Mouse (Mus musculus): ENCODE results near the gene Abca6.
A peak's percentile ranks its signal among the peaks of the same experiment; 100 is the strongest.

Gene Abca6

DNA sequence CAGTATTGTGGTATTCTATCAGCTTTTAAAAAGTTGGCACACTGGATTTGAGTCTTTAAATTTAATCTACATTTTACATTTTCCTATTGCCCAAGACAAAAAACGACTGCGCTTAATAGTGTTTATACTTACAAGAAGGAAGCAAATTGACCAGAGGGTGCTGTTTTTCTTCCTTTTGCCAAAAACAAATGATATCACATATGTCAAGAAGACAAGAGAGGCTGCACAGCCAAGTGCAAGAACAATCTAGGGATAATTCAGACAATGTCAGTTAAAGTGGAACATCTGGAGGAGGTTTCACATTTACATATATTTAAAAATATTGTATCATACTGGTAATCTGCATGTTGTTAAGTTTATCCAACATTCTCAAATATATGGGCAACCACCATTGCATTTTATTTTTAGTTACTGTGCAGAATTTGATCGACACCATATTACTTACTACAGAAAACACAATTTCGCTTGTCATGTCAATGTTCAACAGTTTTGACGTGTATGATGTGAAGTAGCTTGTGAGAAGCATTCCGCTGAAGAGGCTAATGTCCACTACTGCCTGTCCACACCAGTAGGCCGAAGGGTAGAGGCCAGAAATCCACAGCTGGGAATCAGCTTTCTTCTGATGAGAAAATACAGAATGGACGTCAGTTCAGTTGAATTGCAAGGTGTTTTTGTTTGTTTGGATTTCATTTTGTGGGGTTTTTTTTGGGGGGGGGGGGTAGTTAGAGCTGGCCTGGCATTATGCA, 54.8 kb downstream of the Abca6 start:
- no peak for DNase-seq (ENCODE audit: low read depth)

- DNase-seq (ENCODE audit: low read depth) = no peak
Observed at GRCm38 (mm10) chr11:110195310-110195709, 56.3 kb downstream of the Abca6 start.

DNA sequence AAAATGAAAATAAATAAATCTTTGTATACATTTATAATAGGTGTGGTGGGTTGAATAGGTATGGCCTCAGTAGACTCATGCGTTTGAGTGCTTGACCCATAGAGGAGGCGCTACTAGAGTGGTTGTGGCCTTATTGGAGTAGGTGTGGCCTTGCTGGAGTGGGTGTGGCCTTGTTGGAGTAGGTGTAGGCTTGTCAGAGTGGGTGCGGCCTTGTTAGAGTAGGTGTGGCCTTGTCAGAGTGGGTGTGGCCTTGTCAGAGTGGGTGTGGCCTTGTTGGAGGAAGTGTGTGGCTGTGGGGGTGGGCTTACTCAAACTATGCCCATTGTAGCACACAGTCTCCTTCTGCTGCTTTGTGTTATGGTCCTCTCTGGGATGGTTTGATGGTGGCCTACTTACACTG, 80.4 kb downstream of the Abca6 start:
- no peak for DNase-seq (ENCODE audit: low read depth)

- DNase-seq (ENCODE audit: low read depth) = no peak
Observed at GRCm38 (mm10) chr11:110167459-110168251, 83.9 kb downstream of the Abca6 start, which contains the start of gene Abca9. Gene Abca9, minus strand, starts transcription at chr11:110168196.

GRCm38 (mm10) chr11:110165822-110166221, 85.8 kb downstream of the Abca6 start:
- DNase-seq (ENCODE audit: low read depth) = peak; percentile 20

DNA sequence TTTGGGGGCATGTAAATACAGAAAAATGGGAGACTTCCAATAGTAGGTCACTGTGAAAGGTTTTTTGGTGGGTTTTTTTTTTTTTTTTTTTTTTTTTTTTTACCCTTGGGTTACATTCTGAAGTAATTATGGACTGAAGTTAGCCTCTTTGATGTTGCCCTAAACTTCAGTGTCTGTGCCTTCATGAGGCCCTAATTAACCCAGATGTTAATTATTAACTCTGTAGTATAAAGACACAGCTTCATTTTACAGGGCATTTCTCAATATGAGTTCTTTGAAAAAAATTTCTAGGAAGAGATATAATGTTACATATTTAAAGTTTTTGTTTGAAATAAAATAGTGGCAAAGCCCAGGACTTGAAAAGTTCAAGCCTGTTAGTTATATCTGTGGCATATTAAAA, 86.2 kb downstream of the Abca6 start:
- DNase-seq (ENCODE audit: low read depth) = no peak

GRCm38 (mm10) chr11:110157059-110157458, 94.5 kb downstream of the Abca6 start:
- DNase-seq (ENCODE audit: low read depth) = no peak

GRCm38 (mm10) chr11:110155985-110156384, 95.6 kb downstream of the Abca6 start:
- DNase-seq (ENCODE audit: low read depth) = no peak

GRCm38 (mm10) chr11:110147640-110148039, 103.9 kb downstream of the Abca6 start:
- no peak for DNase-seq (ENCODE audit: low read depth)

DNA sequence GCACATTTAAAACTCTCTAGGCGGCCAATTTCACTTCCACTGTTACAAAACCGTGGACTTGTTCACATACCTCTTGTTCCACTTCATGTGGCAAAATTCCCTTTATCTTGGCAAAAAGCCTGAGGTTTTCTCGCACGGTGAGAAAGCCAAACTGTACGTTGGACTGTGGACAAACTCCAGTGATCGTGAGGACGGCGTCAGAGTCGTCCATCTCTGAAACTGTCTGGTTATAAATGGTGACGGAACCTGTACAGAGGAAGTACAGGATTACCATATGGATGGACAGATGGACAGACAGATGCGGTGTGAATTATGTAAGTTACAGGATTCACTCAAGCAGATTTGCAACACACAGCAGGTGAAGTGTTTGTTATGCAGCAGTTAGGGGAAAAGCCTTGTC, 106.2 kb downstream of the Abca6 start:
- no peak for DNase-seq (ENCODE audit: low read depth)

DNA sequence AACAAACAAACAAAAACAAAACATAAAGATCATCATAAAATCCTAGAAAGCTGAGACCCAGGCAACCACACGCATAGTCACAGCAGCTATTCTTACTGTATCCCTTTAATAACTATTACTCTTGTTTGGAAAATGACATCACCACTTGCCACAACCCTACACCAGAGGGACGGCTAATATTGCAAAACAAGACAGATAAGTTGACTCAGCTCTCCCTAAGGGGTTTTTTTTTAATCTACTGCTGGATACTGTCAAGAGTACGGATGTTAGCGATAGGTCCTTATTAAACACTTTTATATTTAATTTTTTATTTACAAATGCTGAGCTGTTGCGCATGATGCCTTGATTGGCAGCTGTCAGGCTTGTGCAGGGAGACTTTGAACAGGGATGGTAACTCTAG, 120.8 kb downstream of the Abca6 start:
- no peak for DNase-seq (ENCODE audit: low read depth)
